ENCODE assay signal across 10 mouse cellular contexts in genomic region chr15:95667209-95667608, GRCm38 (mm10). TPM values are rescaled to one million over a fixed set of nuclear protein-coding genes. Genes with fewer than 3 reads are reported as not detected.
A peak's percentile ranks its signal among the peaks of the same experiment; 100 is the strongest.
DNase-seq lines count a peak whose midpoint lies in the region; ATAC-seq lines count a peak whose summit lies in the region.
"Had no signal": no experiment of that assay in that cellular context is flagged by ENCODE, and none has a peak within 500 bp of the region (broad histone marks: within the 10 kb centered on the region; RNA-seq: fewer than 3 reads in every experiment).

No protein-coding gene starts in this region.

- DNase-seq in layer of hippocampus, adult 11-12 months (ENCODE audit: low spot score) = peak; percentile 64
- DNase-seq in layer of hippocampus, adult 9-10 months (ENCODE audit: low spot score) = no peak
- peak; percentile 56 for DNase-seq in cerebellum, adult 9-11 months
- DNase-seq in layer of hippocampus, adult 8-10 months (ENCODE audit: low spot score in 2 of 2) = peak; percentile 71 to 87
- peak; percentile 45 to 53 for DNase-seq in right cerebral cortex, adult 2 months (ENCODE audit: low spot score in 2 of 2)
- DNase-seq in embryo, embryonic 9.5 days (ENCODE audit: extremely low spot score) = no peak
- DNase-seq in embryo, embryonic 10 days (ENCODE audit: low spot score) = no peak
- DNase-seq: heart, postnatal 36 days had no signal

- no peak for ATAC-seq in monocyte, adult 5-6 weeks (replicated peaks; ENCODE audit: insufficient number of reproducible peaks, low FRiP score, low TSS enrichment, poor library complexity, severe bottlenecking)

RNA-seq across cellular contexts. Expression of gene Dbx2, which starts 11.4 kb away (rescaled TPM):
- total RNA-seq in layer of hippocampus, adult 8-10 months (2022) = 10 to 100 TPM; 24.9 to 39.8 (median 30.7) TPM
- total RNA-seq in monocyte, adult 5-6 weeks (2017) = not detected in 3 replicates
- total RNA-seq: heart, postnatal 36 days; megakaryocyte progenitor cell, adult 5-6 weeks had no signal

Comparison
In these comparisons a context has a peak if more than half of its experiments do, and no peak if none do; other contexts are left out.
1. DNase-seq: peak in layer of hippocampus, adult 11-12 months (single experiment), cerebellum, adult 9-11 months (single experiment), layer of hippocampus, adult 8-10 months (2 of 2) and right cerebral cortex, adult 2 months (2 of 2); none in layer of hippocampus, adult 9-10 months (single experiment), embryo, embryonic 9.5 days (single experiment) and embryo, embryonic 10 days (single experiment).
2. RNA of gene Dbx2, which starts 11.4 kb away (total RNA-seq): 24.9 to 39.8 TPM in layer of hippocampus, adult 8-10 months; not detected in monocyte, adult 5-6 weeks; every median in the first group is over 10 times any median in the second.